In genomic region chr5:110839038-110839677, GRCm38 (mm10) we compare ENCODE assay signal across 8 mouse cellular contexts. TPM values are rescaled to one million over a fixed set of nuclear protein-coding genes. Genes with fewer than 3 reads are reported as not detected.
DNase-seq lines count a peak whose midpoint lies in the region; ATAC-seq and TF ChIP-seq lines count a peak whose summit lies in the region.

No protein-coding gene starts in this region.

- H3K4me2 ChIP-seq in lung, embryonic 15.5 days, result peak overlapping the region; percentile 78
- H3K4me2 ChIP-seq in embryonic facial prominence, embryonic 11.5 days (ENCODE audit: low read depth, low read length), result peak overlapping the region; percentile 78
- peak overlapping the region; percentile 75 for H3K4me2 ChIP-seq in intestine, embryonic 16.5 days (ENCODE audit: low read depth, low read length)
- H3K4me2 ChIP-seq in myocyte (ENCODE audit: low read depth), result peak overlapping the region; percentile 84

- H3K4me3 ChIP-seq in lung, embryonic 15.5 days, result peak overlapping the region; percentile 69
- H3K4me3 ChIP-seq in embryonic facial prominence, embryonic 11.5 days (ENCODE audit: low read depth, low read length), result peak overlapping the region; percentile 75
- H3K4me3 ChIP-seq in intestine, embryonic 16.5 days (ENCODE audit: low read length), result peak overlapping the region; percentile 78
- peak overlapping the region; percentile 43 for H3K4me3 ChIP-seq in myocyte

- peak overlapping the region; percentile 39 for H3ac ChIP-seq in myocyte (ENCODE audit: control insufficient read depth, insufficient read length)

- H3K9ac ChIP-seq in lung, embryonic 15.5 days, result peak overlapping the region; percentile 63
- peak overlapping the region; percentile 81 for H3K9ac ChIP-seq in embryonic facial prominence, embryonic 11.5 days (replicated peaks; ENCODE audit: low read length)
- H3K9ac ChIP-seq in intestine, embryonic 16.5 days (ENCODE audit: low read depth, low read length), result peak overlapping the region; percentile 83

- WGBS in lung, embryonic 15.5 days, result 5% methylated on average over 28 of the region's 28 CpGs
- 7% methylated on average over 28 of the region's 28 CpGs for WGBS in embryonic facial prominence, embryonic 11.5 days
- WGBS in intestine, embryonic 16.5 days, result 5% methylated on average over 28 of the region's 28 CpGs

- TF ChIP-seq POLR2A in myocyte (IDR thresholded peaks at IDR 0.05; ENCODE audit: insufficient read length, low read depth), result no peak

- ATAC-seq in lung, embryonic 15.5 days (ENCODE audit: borderline replicate concordance, extremely low read depth, low FRiP score, low TSS enrichment), result peak; percentile 50
- ATAC-seq in embryonic facial prominence, embryonic 11.5 days (replicated peaks; ENCODE audit: insufficient number of reproducible peaks, low FRiP score, low TSS enrichment, low read depth), result peak; percentile 57
- peak; percentile 68 for ATAC-seq in intestine, embryonic 16.5 days

- H3K79me2 ChIP-seq in myocyte (ENCODE audit: control insufficient read depth, insufficient read depth), result no peaks in the 10 kb centered on the region

- H3K27ac ChIP-seq in lung, embryonic 15.5 days, result peak overlapping the region; percentile 78
- peak overlapping the region; percentile 65 for H3K27ac ChIP-seq in embryonic facial prominence, embryonic 11.5 days (replicated peaks; ENCODE audit: low read depth, low read length)
- H3K27ac ChIP-seq in intestine, embryonic 16.5 days (ENCODE audit: low read length), result peak overlapping the region; percentile 83

- peaks cover 28% of the 10 kb centered on the region for H3K4me1 ChIP-seq in lung, embryonic 15.5 days
- H3K4me1 ChIP-seq in embryonic facial prominence, embryonic 11.5 days (ENCODE audit: control insufficient read depth, insufficient read depth, low read length), result no peaks in the 10 kb centered on the region
- H3K4me1 ChIP-seq in intestine, embryonic 16.5 days (ENCODE audit: control insufficient read depth, insufficient read depth, low read length), result peaks cover 5% of the 10 kb centered on the region

- peaks cover 6% of the 10 kb centered on the region for H3K36me3 ChIP-seq in lung, embryonic 15.5 days
- H3K36me3 ChIP-seq in embryonic facial prominence, embryonic 11.5 days (replicated peaks; ENCODE audit: control insufficient read depth, insufficient read depth, low read depth, low read length), result no peaks in the 10 kb centered on the region
- H3K36me3 ChIP-seq in intestine, embryonic 16.5 days (ENCODE audit: control insufficient read depth, insufficient read depth, low read length), result no peaks in the 10 kb centered on the region
- H3K36me3 ChIP-seq in myocyte (ENCODE audit: control insufficient read depth, insufficient read depth), result no peaks in the 10 kb centered on the region

- no peak for DNase-seq in lung, postnatal 10 days
- DNase-seq in embryonic facial prominence, embryonic 11.5 days (ENCODE audit: low spot score), result peak; percentile 15
- no peak for DNase-seq in adipocyte (ENCODE audit: low spot score)
- DNase-seq in layer of hippocampus, postnatal 10 days (ENCODE audit: low spot score in 2 of 2), result no peak
- no peak for DNase-seq in thymus, postnatal 25 days

- no peaks in the 10 kb centered on the region for H3K27me3 ChIP-seq in lung, embryonic 15.5 days
- no peaks in the 10 kb centered on the region for H3K27me3 ChIP-seq in embryonic facial prominence, embryonic 11.5 days (ENCODE audit: control insufficient read depth, insufficient read depth, low read length)
- no peaks in the 10 kb centered on the region for H3K27me3 ChIP-seq in intestine, embryonic 16.5 days (replicated peaks; ENCODE audit: control insufficient read depth, insufficient read depth, low read length)
- H3K27me3 ChIP-seq in myocyte (ENCODE audit: control insufficient read depth, insufficient read depth, insufficient read length), result no peaks in the 10 kb centered on the region

- H3K9me3 ChIP-seq in lung, embryonic 15.5 days, result no peaks in the 10 kb centered on the region
- no peaks in the 10 kb centered on the region for H3K9me3 ChIP-seq in embryonic facial prominence, embryonic 11.5 days (replicated peaks; ENCODE audit: control insufficient read depth, low read length)
- H3K9me3 ChIP-seq in intestine, embryonic 16.5 days (ENCODE audit: control insufficient read depth, low read length), result no peaks in the 10 kb centered on the region

TF ChIP-seq in myocyte, 11 proteins besides CTCF, POLR2A, EP300 and RAD21:
- TF ChIP-seq MYOD1 (IDR thresholded peaks at IDR 0.05; ENCODE audit: control insufficient read depth in 1 of 3, insufficient read length in 2 of 3, low read depth in 2 of 3), result peak in 1 of 3 experiments; percentile 17
- no peak for TF ChIP-seq POLR2AphosphoS2 (IDR thresholded peaks at IDR 0.05; ENCODE audit: insufficient read length, low read depth)
TF ChIP-seq in myocyte: peak in this region for 1.

RNA-seq across cellular contexts. Expression of gene Hscb, which starts 0.4 kb away (rescaled TPM):
- 30.7 and 31.7 TPM in 2 replicates for polyA plus RNA-seq in lung, embryonic 15.5 days (2015; fragmentation: Nextera tagmentation; extraction: Ambion mirVana)
- 27.1 and 28.7 TPM in 2 replicates for polyA plus RNA-seq in embryonic facial prominence, embryonic 11.5 days (2014; fragmentation: Nextera tagmentation; extraction: Ambion mirVana)
- 40.4 and 41.2 TPM in 2 replicates for polyA plus RNA-seq in intestine, embryonic 16.5 days (2015; fragmentation: Nextera tagmentation; extraction: Ambion mirVana)
- 24.2 TPM for polyA plus RNA-seq in myocyte (2012; fragmentation: generic; extraction: Trizol)
- total RNA-seq in layer of hippocampus, postnatal 10 days (2021), result 1 to 10 TPM; 8.9 to 9.6 TPM

RNA-seq across cellular contexts. Expression of gene Chek2, which starts 0.6 kb away (rescaled TPM):
- 31.3 and 33.1 TPM in 2 replicates for polyA plus RNA-seq in lung, embryonic 15.5 days (2015; fragmentation: Nextera tagmentation; extraction: Ambion mirVana)
- 24.7 and 25.5 TPM in 2 replicates for polyA plus RNA-seq in embryonic facial prominence, embryonic 11.5 days (2014; fragmentation: Nextera tagmentation; extraction: Ambion mirVana)
- 38.7 and 39.4 TPM in 2 replicates for polyA plus RNA-seq in intestine, embryonic 16.5 days (2015; fragmentation: Nextera tagmentation; extraction: Ambion mirVana)
- polyA plus RNA-seq in myocyte (2012; fragmentation: generic; extraction: Trizol), result 6.2 TPM
- 1 to 10 TPM; 2.6 to 3.5 TPM for total RNA-seq in layer of hippocampus, postnatal 10 days (2021)

RNA-seq across cellular contexts. Expression of gene Ulk1, which starts 29.3 kb away (rescaled TPM):
- 19.1 and 19.7 TPM in 2 replicates for polyA plus RNA-seq in lung, embryonic 15.5 days (2015; fragmentation: Nextera tagmentation; extraction: Ambion mirVana)
- polyA plus RNA-seq in embryonic facial prominence, embryonic 11.5 days (2014; fragmentation: Nextera tagmentation; extraction: Ambion mirVana), result 27.4 and 29.2 TPM in 2 replicates
- 7.0 and 8.4 TPM in 2 replicates for polyA plus RNA-seq in intestine, embryonic 16.5 days (2015; fragmentation: Nextera tagmentation; extraction: Ambion mirVana)
- 23.9 TPM for polyA plus RNA-seq in myocyte (2012; fragmentation: generic; extraction: Trizol)
- total RNA-seq in layer of hippocampus, postnatal 10 days (2021), result 10 to 100 TPM; 66.7 to 73.7 TPM

RNA-seq across cellular contexts. Expression of gene Ttc28, which starts 40.4 kb away (rescaled TPM):
- 9.9 and 10.4 TPM in 2 replicates for polyA plus RNA-seq in lung, embryonic 15.5 days (2015; fragmentation: Nextera tagmentation; extraction: Ambion mirVana)
- 11.7 and 12.0 TPM in 2 replicates for polyA plus RNA-seq in embryonic facial prominence, embryonic 11.5 days (2014; fragmentation: Nextera tagmentation; extraction: Ambion mirVana)
- polyA plus RNA-seq in intestine, embryonic 16.5 days (2015; fragmentation: Nextera tagmentation; extraction: Ambion mirVana), result 4.2 and 4.3 TPM in 2 replicates
- 8.5 TPM for polyA plus RNA-seq in myocyte (2012; fragmentation: generic; extraction: Trizol)
- 10 to 100 TPM; 29.6 to 32.7 TPM for total RNA-seq in layer of hippocampus, postnatal 10 days (2021)

RNA-seq across cellular contexts. Expression of gene Pus1, which starts 58.7 kb away (rescaled TPM):
- polyA plus RNA-seq in lung, embryonic 15.5 days (2015; fragmentation: Nextera tagmentation; extraction: Ambion mirVana), result 35.1 and 36.0 TPM in 2 replicates
- polyA plus RNA-seq in embryonic facial prominence, embryonic 11.5 days (2014; fragmentation: Nextera tagmentation; extraction: Ambion mirVana), result 16.3 and 18.0 TPM in 2 replicates
- polyA plus RNA-seq in intestine, embryonic 16.5 days (2015; fragmentation: Nextera tagmentation; extraction: Ambion mirVana), result 66.8 and 67.0 TPM in 2 replicates
- 37.1 TPM for polyA plus RNA-seq in myocyte (2012; fragmentation: generic; extraction: Trizol)
- total RNA-seq in layer of hippocampus, postnatal 10 days (2021), result 10 to 100 TPM; 17.6 to 18.3 TPM
